Mouse (Mus musculus): ENCODE measurements at regions not wholly inside any gene's neighbourhood (a gene's known extent, or its start where the extent isn't known, plus 50 kb on each side); places are given as distances from the start of the nearest gene placed in this dataset.

DNA sequence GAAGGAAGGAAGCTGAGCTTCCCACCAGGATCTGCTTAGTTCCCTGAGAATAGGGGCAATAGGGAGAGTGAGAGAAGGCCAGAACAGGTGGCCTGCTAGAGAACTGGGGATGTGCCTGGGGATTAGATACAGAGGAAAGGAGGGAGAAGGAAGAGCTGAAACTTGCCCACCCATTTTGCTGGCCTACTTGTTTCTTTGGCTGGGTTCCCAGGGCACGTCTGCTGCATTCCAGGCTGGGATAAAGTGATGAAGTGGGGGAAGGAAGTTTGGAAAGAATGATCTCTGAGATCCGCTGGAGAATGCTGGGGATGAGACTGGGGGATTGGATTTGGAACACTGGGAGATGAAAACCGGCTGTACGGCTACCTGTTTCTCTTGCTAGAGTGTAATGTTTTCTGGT, 272.8 kb upstream of the Cited2 start:
- no peak for DNase-seq (ENCODE audit: low read depth, low spot score)
- WGBS: 78% methylated on average over 4 of the region's 4 CpGs

DNA sequence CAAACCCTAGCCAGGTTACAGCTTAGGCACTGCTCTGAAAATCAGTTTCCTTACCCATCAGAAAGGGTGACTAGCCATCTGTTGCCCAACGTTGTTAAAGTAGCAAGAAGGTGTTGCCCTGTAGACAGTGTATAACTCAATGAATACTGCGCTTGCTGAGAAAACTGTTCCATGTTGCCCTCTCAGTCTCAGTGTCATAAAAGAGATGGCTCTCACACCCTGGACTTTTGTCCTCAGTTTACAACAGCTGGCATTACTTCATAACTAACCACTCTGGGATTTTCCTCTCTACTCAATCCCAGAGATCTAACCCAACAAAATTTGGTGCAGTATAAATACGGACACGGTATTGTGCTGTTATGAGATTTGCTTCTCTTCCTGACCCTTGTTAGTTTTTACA, 252.1 kb upstream of the Cited2 start:
- WGBS: 30% methylated on average over 4 of the region's 4 CpGs
- peak; percentile 78 for DNase-seq (ENCODE audit: low read depth, low spot score)

DNA sequence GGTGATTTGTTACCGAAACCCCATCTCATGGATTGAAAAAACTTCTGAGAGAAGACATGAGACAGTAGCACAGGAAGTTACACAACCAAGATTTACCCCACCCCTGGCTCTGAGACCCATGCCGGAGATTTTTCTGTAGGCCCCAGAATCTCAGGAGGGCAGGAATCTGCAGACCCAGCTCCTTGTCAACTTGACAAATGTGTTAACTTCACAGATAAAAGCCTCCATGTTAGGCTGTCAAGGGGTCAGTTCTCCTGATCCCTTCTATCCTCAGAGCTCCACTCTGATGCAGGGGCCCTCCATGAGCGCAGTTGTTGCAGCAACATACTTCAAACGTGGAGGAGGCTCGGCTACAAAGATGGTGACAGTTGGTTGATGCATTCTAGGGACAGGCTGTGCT, 250.5 kb upstream of the Cited2 start:
- 85% methylated on average over 5 of the region's 5 CpGs for WGBS
- DNase-seq (ENCODE audit: low read depth, low spot score): no peak

DNA sequence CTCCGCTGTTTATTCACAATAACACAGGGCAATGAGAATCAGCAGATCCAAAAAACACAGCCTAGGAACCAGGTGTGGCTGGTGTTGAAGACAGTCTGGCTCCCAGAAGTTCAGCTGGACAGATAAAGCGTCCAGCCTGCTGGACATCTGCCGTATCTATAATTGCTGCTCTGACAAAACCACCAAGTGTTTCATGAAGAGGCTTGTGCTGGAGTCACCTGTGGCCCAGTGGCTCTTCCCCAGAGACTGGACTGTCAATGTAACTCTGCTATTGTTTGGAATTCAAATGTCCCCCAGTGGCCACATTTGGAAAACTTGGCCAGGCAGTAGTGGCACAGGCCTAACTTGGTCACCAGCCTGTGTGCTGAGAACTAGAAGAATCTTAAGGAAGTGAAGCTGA, 247.0 kb upstream of the Cited2 start:
- WGBS: 92% methylated on average over 3 of the region's 3 CpGs
- no peak for DNase-seq (ENCODE audit: low read depth, low spot score)

DNA sequence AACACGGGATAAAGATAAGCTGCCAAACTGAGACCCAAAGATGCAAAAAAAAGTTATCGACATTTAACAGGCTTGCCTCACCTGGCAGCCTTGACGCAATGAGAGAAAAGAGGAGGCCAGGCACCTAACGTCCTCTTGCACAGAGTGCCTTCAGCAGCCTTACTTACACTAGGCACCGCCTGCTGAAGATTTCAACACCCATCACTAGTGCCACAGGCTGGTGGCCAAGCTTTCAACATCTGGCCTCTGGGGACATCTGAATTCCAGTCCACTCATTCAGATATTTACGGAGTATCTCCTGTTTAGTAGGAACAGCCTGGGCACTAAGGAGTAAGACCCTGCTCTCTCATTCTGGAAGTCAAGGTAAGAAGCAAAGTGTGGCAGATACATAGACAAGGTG, 246.3 kb upstream of the Cited2 start:
- 89% methylated on average over 6 of the region's 6 CpGs for WGBS
- no peak for DNase-seq (ENCODE audit: low read depth, low spot score)

DNA sequence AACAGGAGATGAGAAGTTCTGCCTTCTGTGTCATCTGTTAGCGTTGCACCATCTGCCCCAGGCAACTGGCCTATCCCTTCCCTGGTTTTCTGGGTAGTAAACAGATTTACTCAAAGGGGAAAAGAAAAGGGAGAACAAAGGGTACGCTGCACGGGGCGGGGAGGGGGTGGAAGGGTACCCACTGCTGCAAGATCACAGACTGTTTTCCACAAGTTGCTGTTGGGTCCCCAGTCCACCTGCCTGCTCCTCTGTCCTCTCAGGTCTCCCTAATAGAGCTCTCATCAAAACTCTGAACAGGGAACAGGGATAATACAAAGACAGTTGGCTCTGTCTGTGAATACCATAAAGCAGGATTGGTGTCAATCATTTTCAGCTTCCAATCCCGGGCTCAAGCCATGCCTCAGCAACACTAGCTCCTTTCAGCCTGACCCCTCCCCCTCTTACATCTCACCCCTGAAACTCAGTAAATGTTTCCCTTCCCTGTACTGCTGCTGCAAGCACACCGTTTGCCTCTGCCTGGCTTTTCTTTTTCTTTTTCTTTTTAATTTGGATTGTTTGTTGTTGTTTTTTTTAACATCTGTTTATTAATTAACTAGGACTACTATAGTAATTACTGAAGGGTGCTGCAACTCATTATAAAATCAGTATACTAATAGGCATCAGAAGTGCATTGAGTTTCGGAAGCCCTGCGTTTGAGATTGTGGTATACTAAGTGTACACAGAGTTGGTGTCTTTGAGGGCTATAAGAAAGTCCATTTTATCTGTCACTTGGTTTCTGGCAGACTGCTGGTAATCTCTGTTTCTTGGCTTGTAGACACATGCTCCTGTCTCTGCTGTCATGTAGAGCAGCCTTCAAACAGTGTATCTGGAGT, 244.0 kb upstream of the Cited2 start:
- 50% methylated on average over 8 of the region's 8 CpGs for WGBS

GRCm38 (mm10) chr10:17482751-17483150, 240.3 kb upstream of the Cited2 start:
- WGBS: 75% methylated on average over 4 of the region's 4 CpGs
- no peak for DNase-seq (ENCODE audit: low read depth, low spot score)

More for the DNA sequence above, 244.0 kb upstream of the Cited2 start:
- DNase-seq (ENCODE audit: low read depth, low spot score): no peak

GRCm38 (mm10) chr10:17485049-17485449, 238.0 kb upstream of the Cited2 start:
- DNase-seq (ENCODE audit: low read depth, low spot score): no peak

DNA sequence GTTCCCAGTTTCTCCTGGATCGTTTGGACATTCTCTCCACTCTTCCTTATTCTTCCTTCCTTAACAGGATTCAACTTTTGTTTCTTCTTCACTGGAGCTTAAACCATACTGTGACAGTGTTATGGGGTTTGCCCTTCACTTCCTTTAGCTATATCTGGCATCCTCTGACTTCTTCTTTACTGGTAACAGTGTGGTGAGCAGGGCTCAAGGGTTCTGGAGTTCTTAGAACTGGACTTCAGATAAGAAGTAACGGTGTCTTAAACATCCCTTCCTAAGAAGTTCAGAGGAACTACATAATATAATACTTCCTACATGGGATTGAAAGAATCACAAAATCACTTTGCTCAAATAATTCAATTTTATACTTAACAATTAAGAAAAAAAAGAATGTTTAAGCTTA, 237.5 kb upstream of the Cited2 start:
- whole genome bisulfite sequencing: 83% methylated on average over 2 of the region's 2 CpGs
- no peak for DNase-seq (ENCODE audit: low read depth, low spot score)

More at GRCm38 (mm10) chr10:17485049-17485449, 238.0 kb upstream of the Cited2 start:
- WGBS: 85% methylated on average over 5 of the region's 5 CpGs

DNA sequence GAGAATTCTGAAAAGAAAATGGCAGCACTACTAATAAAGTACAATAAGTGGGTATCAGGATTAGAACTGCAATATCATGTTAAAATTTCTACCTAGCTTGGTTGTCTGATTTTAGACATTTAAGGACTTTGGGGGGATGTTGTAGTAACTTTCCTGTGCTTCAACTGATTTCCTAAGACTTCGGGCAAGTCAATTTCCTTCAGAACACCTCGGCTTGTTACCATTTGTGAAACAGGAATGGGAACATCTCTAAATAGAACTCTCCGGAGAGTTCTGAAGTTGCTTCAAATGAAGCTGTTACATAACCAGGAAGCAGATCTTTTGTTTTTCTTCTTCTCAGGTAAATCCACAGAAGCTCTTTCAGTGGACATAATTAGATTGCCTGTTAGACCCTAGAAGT, 237.0 kb upstream of the Cited2 start:
- WGBS: 90% methylated on average over 3 of the region's 3 CpGs
- DNase-seq (ENCODE audit: low read depth, low spot score): no peak

DNA sequence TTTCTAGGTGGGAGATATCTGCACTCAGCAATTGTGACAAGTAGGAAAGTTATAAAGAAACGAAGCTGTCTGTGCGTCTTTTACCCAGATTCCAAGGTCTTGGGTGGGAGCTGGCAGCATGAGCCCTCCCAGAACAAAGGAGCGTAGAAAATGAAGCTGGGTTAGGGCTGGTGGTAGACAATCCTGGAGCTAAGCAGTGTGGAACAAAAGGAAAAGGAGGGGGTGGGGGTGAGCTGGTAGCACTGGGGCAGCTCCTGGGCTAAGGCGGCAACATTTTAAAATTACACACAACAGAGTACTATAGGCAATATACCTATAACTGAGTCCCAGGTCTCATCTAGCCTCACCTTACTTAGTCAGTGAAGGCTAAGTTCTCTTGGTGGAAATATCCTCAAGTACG, 235.6 kb upstream of the Cited2 start:
- 97% methylated on average over 5 of the region's 5 CpGs for WGBS

GRCm38 (mm10) chr10:17491611-17492305, 231.3 kb upstream of the Cited2 start:
- DNase-seq (ENCODE audit: low read depth, low spot score): no peak
- WGBS: 75% methylated on average over 5 of the region's 5 CpGs

More for the DNA sequence above, 235.6 kb upstream of the Cited2 start:
- no peak for DNase-seq (ENCODE audit: low read depth, low spot score)

- 77% methylated on average over 6 of the region's 6 CpGs for WGBS
Observed at GRCm38 (mm10) chr10:17493137-17493536, 229.9 kb upstream of the Cited2 start.

GRCm38 (mm10) chr10:17496831-17497230, 226.2 kb upstream of the Cited2 start:
- DNase-seq (ENCODE audit: low read depth, low spot score): no peak
- WGBS: 60% methylated on average over 3 of the region's 3 CpGs

More at GRCm38 (mm10) chr10:17493137-17493536, 229.9 kb upstream of the Cited2 start:
- no peak for DNase-seq (ENCODE audit: low read depth, low spot score)

GRCm38 (mm10) chr10:17510626-17511193, 212.3 kb upstream of the Cited2 start:
- 32% methylated on average over 4 of the region's 4 CpGs for WGBS

DNA sequence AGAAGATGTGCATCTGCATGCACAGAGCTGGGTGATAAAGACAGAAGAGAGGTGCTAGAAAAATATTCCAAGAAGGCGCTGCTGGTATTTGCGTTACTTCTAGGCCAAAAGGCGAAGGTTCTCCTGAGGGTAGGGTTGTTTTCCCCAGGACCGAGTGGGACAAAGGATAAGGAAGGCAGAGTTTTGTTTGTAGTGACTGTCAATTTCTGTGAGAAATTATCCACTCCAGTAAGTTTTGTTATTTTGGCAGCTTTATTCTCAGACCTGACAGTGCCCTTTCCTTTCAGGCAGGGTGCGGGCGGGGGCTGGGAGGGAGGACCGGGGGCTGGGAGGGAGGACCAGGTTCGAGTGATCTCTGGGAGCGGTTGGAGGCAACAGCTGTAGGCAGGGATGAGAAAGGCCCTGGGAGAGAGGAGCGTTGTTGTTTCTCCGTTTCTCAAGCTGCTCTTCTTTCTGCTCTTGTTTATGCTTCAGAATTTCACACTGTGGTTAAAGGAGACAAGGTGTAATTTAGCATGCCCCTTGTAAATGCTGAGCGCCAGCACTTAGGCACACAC, 211.2 kb upstream of the Cited2 start:
- no peak for DNase-seq (ENCODE audit: low read depth, low spot score)
- 66% methylated on average over 12 of the region's 12 CpGs for WGBS

More at GRCm38 (mm10) chr10:17510626-17511193, 212.3 kb upstream of the Cited2 start:
- DNase-seq (ENCODE audit: low read depth, low spot score): no peak

- WGBS: 64% methylated on average over 3 of the region's 3 CpGs
- DNase-seq (ENCODE audit: low read depth, low spot score): no peak
Observed at GRCm38 (mm10) chr10:17512487-17512886, 210.5 kb upstream of the Cited2 start.

GRCm38 (mm10) chr10:17513756-17514155, 209.3 kb upstream of the Cited2 start:
- no peak for DNase-seq (ENCODE audit: low read depth, low spot score)

GRCm38 (mm10) chr10:17516068-17516467, 206.9 kb upstream of the Cited2 start:
- 94% methylated on average over 2 of the region's 2 CpGs for WGBS
- no peak for DNase-seq (ENCODE audit: low read depth, low spot score)

More at GRCm38 (mm10) chr10:17513756-17514155, 209.3 kb upstream of the Cited2 start:
- 78% methylated on average over 6 of the region's 6 CpGs for WGBS
